Mouse (Mus musculus): Measurements from ENCODE around the gene Nup188.

GRCm38 (mm10) chr2:30263811-30264210 is 22.4 kb upstream of the Nup188 start:
- TF ChIP-seq CTCF (conservative IDR thresholded peaks at IDR 0.05; ENCODE audit: insufficient read depth, insufficient read length, low read depth, low read length) = no peak
- no peak for TF ChIP-seq POLR2A (IDR thresholded peaks at IDR 0.05; ENCODE audit: low read depth, low read length)
